Mouse (Mus musculus) stomach, embryonic 14.5 days (tissue): Measurements from ENCODE around the gene Orai3. TPM values are rescaled to one million over a fixed set of nuclear protein-coding genes. Genes with fewer than 3 reads are reported as not detected.

Source experiments
- ATAC-seq: fragments of 200-750 bp; cut with Nextera tagmentation; 2 replicates; pipeline ENCODE4 v1.8.0; 2017; ENCODE audit warnings: low read depth, moderate TSS enrichment; ENCODE audit not compliant: insufficient number of reproducible peaks, insufficient read depth, low FRiP score
- H3K27ac ChIP-seq: fragments of 300-500 bp; sonication (generic); 2 replicates; pipeline ENCODE4 v1.5.1; 2014; ENCODE audit warnings: mild to moderate bottlenecking, low read length, moderate library complexity, mixed read lengths
- H3K27me3 ChIP-seq: fragments of 300-500 bp; sonication (generic); 2 replicates; pipeline ENCODE4 v1.6.1; 2014; ENCODE audit warnings: low read length, control low read depth, mixed read lengths; ENCODE audit not compliant: control insufficient read depth, insufficient read depth
- H3K36me3 ChIP-seq: fragments of 300-500 bp; sonication (generic); 2 replicates; pipeline ENCODE4 v1.6.1; 2014; ENCODE audit warnings: mild to moderate bottlenecking, control low read depth, low read length, moderate library complexity, mixed read lengths; ENCODE audit not compliant: control insufficient read depth, insufficient read depth
- H3K4me1 ChIP-seq: fragments of 300-500 bp; sonication (generic); 2 replicates; pipeline ENCODE4 v1.6.1; 2014; ENCODE audit warnings: low read length, control low read depth, mixed read lengths; ENCODE audit not compliant: control insufficient read depth, insufficient read depth
- H3K4me2 ChIP-seq: fragments of 300-500 bp; sonication (generic); replicated peaks from 2 replicates; pipeline ENCODE4 v1.6.1; 2014; ENCODE audit warnings: low read depth, low read length, control low read depth
- H3K4me3 ChIP-seq: fragments of 300-500 bp; sonication (generic); 2 replicates; pipeline ENCODE4 v1.5.1; 2014; ENCODE audit warnings: low read depth, low read length, control low read depth
- H3K9ac ChIP-seq: fragments of 300-500 bp; sonication (generic); replicated peaks from 2 replicates; pipeline ENCODE4 v1.6.1; 2014; ENCODE audit warnings: low read depth, mild to moderate bottlenecking, control low read depth, low read length, moderate library complexity, mixed read lengths
- H3K9me3 ChIP-seq: fragments of 300-500 bp; sonication (generic); 2 replicates; pipeline ENCODE4 v1.6.1; 2016; ENCODE audit warnings: low read depth, low read length, control low read depth; ENCODE audit not compliant: control insufficient read depth
- WGBS: fragments of 180-500 bp; shearing (Covaris S2); extraction: QIAGEN DNeasy Blood & Tissue Kit; methylation state at CpG from one replicate; pipeline ENCODE4 v1.1.7; 2014; 5-methylcytosine and 5-hydroxymethylcytosine counted together
- polyA plus RNA-seq: library from polyadenylated mRNA; unstranded; fragments of >200 nt; fragmentation: Nextera tagmentation; extraction: Ambion mirVana; gene quantifications from 2 replicates; pipeline ENCODE4 v1.2.1, GENCODE M21; 2014

Orai3 gene
- polyA plus RNA-seq, 1 experiment from 2014 or later = 24.8 TPM

DNA sequence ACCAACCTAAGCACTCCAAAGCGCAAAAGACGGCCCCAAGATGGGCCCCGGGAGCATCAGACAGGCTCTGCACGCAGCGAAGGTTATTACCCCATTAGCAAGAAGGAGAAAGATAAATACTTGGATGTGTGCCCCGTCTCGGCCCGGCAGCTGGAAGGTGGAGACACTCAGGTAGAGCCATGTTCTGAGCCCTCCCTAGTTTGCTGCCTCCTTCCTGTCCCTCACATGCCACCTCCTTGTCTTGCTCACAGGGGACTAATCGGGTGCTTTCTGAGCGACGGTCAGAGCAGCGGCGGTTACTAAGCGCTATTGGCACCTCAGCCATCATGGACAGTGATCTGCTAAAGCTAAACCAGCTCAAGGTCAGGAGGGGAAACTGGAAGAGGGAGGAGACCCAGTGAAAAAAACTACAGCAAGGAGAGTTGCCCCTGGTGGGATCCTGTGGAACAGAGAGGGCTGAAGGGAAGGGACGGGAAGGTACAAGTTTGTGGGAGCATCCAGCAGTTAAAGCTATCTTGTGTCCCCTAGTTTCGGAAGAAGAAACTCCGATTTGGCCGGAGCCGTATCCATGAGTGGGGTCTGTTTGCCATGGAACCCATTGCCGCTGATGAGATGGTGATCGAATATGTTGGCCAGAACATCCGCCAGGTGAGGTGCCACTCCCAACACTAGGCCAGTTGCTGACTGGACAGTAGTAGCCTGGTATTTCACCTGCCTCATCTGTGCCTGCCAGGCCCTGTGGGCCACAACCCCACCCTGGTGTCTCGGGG lies 27.6 kb downstream of the Orai3 start:
- H3K4me2 ChIP-seq = no peak overlapping the region
- no peaks in the 10 kb centered on the region for H3K27me3 ChIP-seq
- H3K4me3 ChIP-seq = no peak overlapping the region
- H3K4me1 ChIP-seq = no peaks in the 10 kb centered on the region; the same call in 1 of the 2 replicates
- no peak for ATAC-seq
- H3K9me3 ChIP-seq = no peaks in the 10 kb centered on the region
- 90% methylated on average over 23 of the region's 23 CpGs for WGBS
- H3K36me3 ChIP-seq = peaks cover 64% of the 10 kb centered on the region
- H3K27ac ChIP-seq = no peak overlapping the region
- H3K9ac ChIP-seq = no peak overlapping the region

DNA sequence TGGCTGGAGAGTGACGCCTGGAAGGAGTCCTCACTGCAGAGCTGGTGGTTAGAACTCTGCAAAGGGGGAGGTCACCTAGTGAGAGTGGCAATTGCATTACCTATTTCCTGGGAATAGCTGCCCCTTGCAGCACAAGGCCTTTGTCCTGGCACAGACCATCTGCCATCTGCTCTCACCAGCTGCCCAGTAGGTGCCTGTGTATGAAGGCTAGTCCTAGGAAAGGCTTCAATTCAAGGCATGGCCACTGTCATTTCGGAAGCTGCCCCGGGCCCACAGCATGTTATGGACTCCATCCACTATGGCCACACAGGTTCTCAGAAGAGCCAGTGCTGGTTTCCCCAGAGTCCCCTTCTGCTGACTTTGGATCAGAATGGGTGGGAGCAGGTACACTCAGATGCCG lies 29.0 kb downstream of the Orai3 start:
- Histone ChIP-seq H3K36me3 (peaks cover 60% of the 10 kb centered on the region), H3K9me3 (no peaks in the 10 kb centered on the region)
- WGBS = 92% methylated on average over 4 of the region's 4 CpGs

GRCm38 (mm10) chr7:127799211-127799610 lies 29.6 kb downstream of the Orai3 start:
- 91% methylated on average over 13 of the region's 13 CpGs for WGBS
- Histone ChIP-seq H3K4me1 (no peaks in the 10 kb centered on the region; the same call in 1 of the 2 replicates), H3K36me3 (peaks cover 57% of the 10 kb centered on the region), H3K27me3 (no peaks in the 10 kb centered on the region), H3K4me3 (no peak overlapping the region), H3K9me3 (no peaks in the 10 kb centered on the region), H3K9ac (no peak overlapping the region), H3K27ac (no peak overlapping the region), H3K4me2 (no peak overlapping the region)
- ATAC-seq = no peak

More for the DNA sequence above, 29.0 kb downstream of the Orai3 start:
- ATAC-seq = no peak
- H3K4me1 ChIP-seq = no peaks in the 10 kb centered on the region; the same call in 1 of the 2 replicates
- H3K27ac ChIP-seq = no peak overlapping the region
- no peak overlapping the region for H3K4me2 ChIP-seq
- no peak overlapping the region for H3K4me3 ChIP-seq
- no peak overlapping the region for H3K9ac ChIP-seq
- no peaks in the 10 kb centered on the region for H3K27me3 ChIP-seq

DNA sequence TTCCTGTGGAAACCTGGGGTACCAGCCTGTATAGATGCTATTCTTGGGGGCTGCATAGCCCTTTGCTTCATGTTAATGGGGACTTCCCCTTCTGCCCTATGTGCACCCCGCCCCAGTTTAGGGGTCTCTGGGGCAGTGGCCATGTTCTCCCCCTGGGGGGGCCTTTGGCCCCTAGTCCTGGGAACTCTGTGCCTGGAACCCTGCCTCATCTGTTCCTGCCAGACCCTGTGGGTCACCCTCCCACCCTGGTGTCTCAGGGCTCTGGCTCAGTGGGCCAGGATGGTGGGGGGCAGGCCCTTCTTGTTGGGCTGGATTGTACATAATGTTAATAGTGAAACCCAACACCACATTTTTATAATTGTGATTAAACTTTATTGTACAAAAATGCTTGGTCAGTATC lies 30.1 kb downstream of the Orai3 start:
- 88% methylated on average over 1 of the region's 1 CpGs for WGBS
- no peak for ATAC-seq

DNA sequence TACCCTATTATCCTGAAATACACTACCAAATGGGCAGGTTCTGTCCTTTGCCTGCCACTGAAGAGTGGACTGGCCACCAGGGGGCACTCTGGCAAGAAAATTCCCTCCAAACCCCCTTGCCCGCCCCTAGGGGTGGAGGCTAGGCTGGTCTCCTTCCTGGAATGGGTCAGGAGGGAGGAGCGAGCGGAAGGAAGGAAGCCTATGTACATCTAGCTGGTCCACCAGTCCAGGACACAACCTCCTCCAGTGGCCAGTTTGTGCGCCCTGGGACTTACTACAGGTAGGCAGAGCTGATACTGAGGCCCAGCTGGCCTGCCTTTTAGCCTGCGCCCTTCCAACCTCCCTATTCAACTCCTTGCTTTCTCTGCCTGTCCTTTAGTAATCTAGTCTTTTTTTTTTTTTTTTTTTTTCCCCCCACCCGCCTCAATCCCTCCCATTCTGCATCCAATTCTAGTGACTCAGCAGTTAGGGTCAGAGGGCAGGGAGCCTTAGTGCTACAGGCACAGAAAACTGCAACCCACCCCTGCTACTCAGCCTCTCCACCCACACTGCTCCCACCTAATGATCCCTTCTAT lies 30.9 kb downstream of the Orai3 start, which contains the start of gene Hsd3b7:
Gene Hsd3b7 (plus strand): TSS at position 170 of the 575 bp plus-strand sequence.
- Histone ChIP-seq H3K9me3 (no peaks in the 10 kb centered on the region), H3K27ac (no peak within 1 kb of the TSS), H3K4me2 (peak within 1 kb of the TSS; percentile 40), H3K4me1 (no peaks in the 10 kb centered on the region; the same call in 1 of the 2 replicates), H3K9ac (no peak within 1 kb of the TSS), H3K27me3 (no peaks in the 10 kb centered on the region), H3K36me3 (peaks cover 48% of the 10 kb centered on the region), H3K4me3 (peak within 1 kb of the TSS; percentile 19)
- WGBS = 23% methylated on average over 6 of the region's 6 CpGs
- peak; percentile 87 for ATAC-seq

More for the DNA sequence above, 30.1 kb downstream of the Orai3 start:
- no peak overlapping the region for H3K9ac ChIP-seq
- H3K4me1 ChIP-seq = no peaks in the 10 kb centered on the region; the same call in 1 of the 2 replicates
- no peak overlapping the region for H3K27ac ChIP-seq
- no peak overlapping the region for H3K4me3 ChIP-seq
- H3K27me3 ChIP-seq = no peaks in the 10 kb centered on the region
- no peak overlapping the region for H3K4me2 ChIP-seq
- no peaks in the 10 kb centered on the region for H3K9me3 ChIP-seq
- peaks cover 55% of the 10 kb centered on the region for H3K36me3 ChIP-seq

- H3K36me3 ChIP-seq = peaks cover 42% of the 10 kb centered on the region
Measured at GRCm38 (mm10) chr7:127801010-127801621, 31.5 kb downstream of the Orai3 start.

DNA sequence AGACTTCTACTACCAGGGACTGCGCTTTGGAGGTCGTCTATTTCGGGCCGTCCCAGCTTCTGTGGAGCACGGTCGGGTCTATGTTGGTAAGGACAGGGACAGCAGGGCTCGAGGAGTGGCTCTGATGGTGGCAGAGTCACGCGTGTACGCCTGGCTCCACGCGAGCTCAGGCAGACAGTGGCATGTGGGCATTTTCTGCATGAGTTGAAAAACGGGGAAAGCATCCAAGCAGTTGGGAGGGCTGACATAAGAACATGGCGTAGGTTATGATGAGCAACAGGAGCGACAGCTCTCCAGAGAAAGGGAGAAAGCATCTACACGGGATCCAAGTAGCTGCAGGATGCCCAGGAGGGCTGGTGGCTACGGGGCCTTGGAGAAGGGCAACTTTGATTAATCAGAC lies 32.7 kb downstream of the Orai3 start:
- H3K27me3 ChIP-seq = no peaks in the 10 kb centered on the region
- no peak overlapping the region for H3K9ac ChIP-seq
- H3K36me3 ChIP-seq = peaks cover 31% of the 10 kb centered on the region
- H3K27ac ChIP-seq = no peak overlapping the region
- no peak for ATAC-seq
- no peak overlapping the region for H3K4me3 ChIP-seq
- no peak overlapping the region for H3K4me2 ChIP-seq
- H3K9me3 ChIP-seq = no peaks in the 10 kb centered on the region
- 90% methylated on average over 17 of the region's 17 CpGs for WGBS
- H3K4me1 ChIP-seq = no peaks in the 10 kb centered on the region; the same call in 1 of the 2 replicates

More at GRCm38 (mm10) chr7:127801010-127801621, 31.5 kb downstream of the Orai3 start:
- ATAC-seq = no peak
- Histone ChIP-seq H3K27ac (no peak overlapping the region), H3K4me2 (peak overlapping the region; percentile 40), H3K9ac (no peak overlapping the region), H3K27me3 (no peaks in the 10 kb centered on the region), H3K4me3 (peak overlapping the region; percentile 19; the same call in 1 of the 2 replicates), H3K9me3 (no peaks in the 10 kb centered on the region), H3K4me1 (no peaks in the 10 kb centered on the region; the same call in 1 of the 2 replicates)
- WGBS = 88% methylated on average over 8 of the region's 8 CpGs

GRCm38 (mm10) chr7:127808821-127809220 lies 39.2 kb downstream of the Orai3 start:
- 67% methylated on average over 5 of the region's 5 CpGs for WGBS
- Histone ChIP-seq H3K4me2 (no peak overlapping the region), H3K9ac (no peak overlapping the region), H3K9me3 (no peaks in the 10 kb centered on the region), H3K27ac (no peak overlapping the region), H3K4me3 (no peak overlapping the region), H3K4me1 (no peaks in the 10 kb centered on the region), H3K27me3 (no peaks in the 10 kb centered on the region), H3K36me3 (no peaks in the 10 kb centered on the region; the same call in none of the 2 replicates)
- ATAC-seq = no peak
